Mouse (Mus musculus): ENCODE data around the gene Cyth1.

GRCm38 (mm10) chr11:118085176-118085575, 163.2 kb downstream of the Cyth1 start:
- no peak for TF ChIP-seq EP300 (optimal IDR thresholded peaks at IDR 0.05)
- TF ChIP-seq CTCF (IDR thresholded peaks at IDR 0.05; ENCODE audit: low read depth) = no peak
